Mouse (Mus musculus) retina, adult 2 months (tissue): ENCODE measurements around the gene Mrps11.

Experiments
- DNase-seq: peaks from one replicate; pipeline ENCODE4 v3.0.0-alpha.2; 2012; ENCODE audit warnings: low read depth, low spot score

Gene Mrps11

GRCm38 (mm10) chr7:78782639-78783581, at the start of gene Mrps11, which contains the start of gene Mrpl46:
Gene Mrps11, plus strand, starts transcription at chr7:78783119.
Gene Mrpl46, minus strand, starts transcription at chr7:78783531.
- DNase-seq = peak; percentile 81

GRCm38 (mm10) chr7:78737196-78737595, 45.7 kb upstream of the Mrps11 start:
- no peak for DNase-seq

- no peak for DNase-seq
Measured at GRCm38 (mm10) chr7:78737614-78738210, 45.2 kb upstream of the Mrps11 start, which contains the start of gene Ntrk3. Gene Ntrk3, minus strand, starts transcription at chr7:78738012.

GRCm38 (mm10) chr7:78739351-78740000, 43.4 kb upstream of the Mrps11 start:
- DNase-seq = no peak

GRCm38 (mm10) chr7:78743731-78744385, 39.1 kb upstream of the Mrps11 start:
- DNase-seq = no peak

- no peak for DNase-seq
Measured at GRCm38 (mm10) chr7:78752961-78753360, 30.0 kb upstream of the Mrps11 start.

GRCm38 (mm10) chr7:78753752-78754457, 29.0 kb upstream of the Mrps11 start:
- DNase-seq = no peak

- no peak for DNase-seq
Measured at GRCm38 (mm10) chr7:78754458-78755000, 28.4 kb upstream of the Mrps11 start.

- DNase-seq = no peak
Measured at GRCm38 (mm10) chr7:78763801-78764200, 19.1 kb upstream of the Mrps11 start.

GRCm38 (mm10) chr7:78765215-78765631, 17.7 kb upstream of the Mrps11 start:
- peak; percentile 15 for DNase-seq

- DNase-seq = peak; percentile 42
Measured at GRCm38 (mm10) chr7:78766019-78766683, 16.8 kb upstream of the Mrps11 start.

- DNase-seq = no peak
Measured at GRCm38 (mm10) chr7:78767929-78768531, 14.9 kb upstream of the Mrps11 start.

GRCm38 (mm10) chr7:78769075-78769652, 13.8 kb upstream of the Mrps11 start:
- no peak for DNase-seq

GRCm38 (mm10) chr7:78770936-78771335, 12.0 kb upstream of the Mrps11 start:
- no peak for DNase-seq

GRCm38 (mm10) chr7:78778741-78779140, 4.2 kb upstream of the Mrps11 start:
- DNase-seq = no peak

- no peak for DNase-seq
Measured at GRCm38 (mm10) chr7:78785906-78786305, 3.0 kb downstream of the Mrps11 start.

- no peak for DNase-seq
Measured at GRCm38 (mm10) chr7:78787793-78788380, 5.0 kb downstream of the Mrps11 start.

- peak; percentile 39 for DNase-seq
Measured at GRCm38 (mm10) chr7:78791359-78792222, 8.7 kb downstream of the Mrps11 start.
